Mouse (Mus musculus): Measurements from ENCODE around the gene Med13. TPM values are rescaled to one million over a fixed set of nuclear protein-coding genes. Genes with fewer than 3 reads are reported as not detected.

The Med13 gene
- polyA plus RNA-seq, 1 experiment from 2014 or later, result 8.2 TPM

- 82% methylated on average over 13 of the region's 13 CpGs for WGBS
- H3K9me3 ChIP-seq, result no peaks in the 10 kb centered on the region
These were observed 31.5 kb upstream of the Med13 start for GRCm38 (mm10) chr11:86388821-86389480.

GRCm38 (mm10) chr11:86387121-86387893, 29.9 kb upstream of the Med13 start:
- no peak overlapping the region for H3K9ac ChIP-seq
- H3K27ac ChIP-seq (replicated peaks), result no peak overlapping the region
- no peaks in the 10 kb centered on the region for H3K9me3 ChIP-seq
- peaks cover 9% of the 10 kb centered on the region; the same call in 1 of the 2 replicates for H3K4me1 ChIP-seq (replicated peaks)
- H3K4me3 ChIP-seq, result no peak overlapping the region
- 56% methylated on average over 9 of the region's 9 CpGs for WGBS
- no peak overlapping the region for H3K4me2 ChIP-seq
- H3K36me3 ChIP-seq, result no peaks in the 10 kb centered on the region
- H3K27me3 ChIP-seq, result no peaks in the 10 kb centered on the region
- ATAC-seq (ENCODE audit: low read depth), result no peak

More at GRCm38 (mm10) chr11:86388821-86389480, 31.5 kb upstream of the Med13 start:
- Histone ChIP-seq H3K4me3 (no peak overlapping the region), H3K4me1 (replicated peaks) (peaks cover 9% of the 10 kb centered on the region; the same call in 1 of the 2 replicates), H3K27me3 (no peaks in the 10 kb centered on the region), H3K4me2 (no peak overlapping the region), H3K36me3 (no peaks in the 10 kb centered on the region), H3K27ac (replicated peaks) (no peak overlapping the region), H3K9ac (no peak overlapping the region)
- no peak for ATAC-seq (ENCODE audit: low read depth)

GRCm38 (mm10) chr11:86386576-86386975, 29.2 kb upstream of the Med13 start:
- Histone ChIP-seq H3K27me3 (no peaks in the 10 kb centered on the region), H3K4me3 (no peak overlapping the region), H3K9me3 (no peaks in the 10 kb centered on the region), H3K36me3 (no peaks in the 10 kb centered on the region), H3K4me1 (replicated peaks) (peaks cover 9% of the 10 kb centered on the region; the same call in 1 of the 2 replicates), H3K4me2 (no peak overlapping the region), H3K27ac (replicated peaks) (no peak overlapping the region), H3K9ac (no peak overlapping the region)
- 68% methylated on average over 10 of the region's 10 CpGs for WGBS
- ATAC-seq (ENCODE audit: low read depth), result no peak

GRCm38 (mm10) chr11:86385710-86386282, 28.4 kb upstream of the Med13 start:
- H3K9me3 ChIP-seq, result no peaks in the 10 kb centered on the region
- no peak overlapping the region for H3K9ac ChIP-seq
- WGBS, result 92% methylated on average over 11 of the region's 11 CpGs
- H3K4me3 ChIP-seq, result no peak overlapping the region
- H3K27ac ChIP-seq (replicated peaks), result no peak overlapping the region
- no peaks in the 10 kb centered on the region for H3K27me3 ChIP-seq
- no peaks in the 10 kb centered on the region for H3K36me3 ChIP-seq
- ATAC-seq (ENCODE audit: low read depth), result no peak
- no peak overlapping the region for H3K4me2 ChIP-seq
- H3K4me1 ChIP-seq (replicated peaks), result peaks cover 9% of the 10 kb centered on the region; the same call in 1 of the 2 replicates

DNA sequence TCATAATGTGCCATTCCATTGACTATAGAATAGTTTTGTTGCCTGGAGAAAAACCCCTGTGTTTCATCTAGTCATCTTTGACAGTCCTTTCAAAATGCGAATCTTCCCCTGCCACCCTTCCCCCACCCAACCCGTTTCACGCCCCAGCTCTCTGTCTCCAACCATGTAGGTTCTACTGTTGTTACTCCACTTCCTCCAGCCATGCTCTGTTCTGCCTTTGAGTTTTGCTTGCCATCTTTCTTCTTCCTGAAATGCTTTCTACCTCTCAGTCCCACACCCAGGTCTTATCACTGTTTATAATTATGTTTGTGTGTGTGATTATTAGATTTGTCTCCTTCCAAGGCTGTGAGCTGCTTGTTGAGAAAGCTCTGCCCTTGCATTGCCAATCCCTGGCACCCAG, 26.7 kb upstream of the Med13 start:
- Histone ChIP-seq H3K27ac (replicated peaks) (no peak overlapping the region), H3K36me3 (no peaks in the 10 kb centered on the region), H3K9ac (no peak overlapping the region), H3K4me1 (replicated peaks) (peaks cover 9% of the 10 kb centered on the region; the same call in 1 of the 2 replicates), H3K4me2 (no peak overlapping the region), H3K4me3 (no peak overlapping the region), H3K27me3 (no peaks in the 10 kb centered on the region), H3K9me3 (no peaks in the 10 kb centered on the region)
- 85% methylated on average over 3 of the region's 3 CpGs for WGBS
- no peak for ATAC-seq (ENCODE audit: low read depth)

DNA sequence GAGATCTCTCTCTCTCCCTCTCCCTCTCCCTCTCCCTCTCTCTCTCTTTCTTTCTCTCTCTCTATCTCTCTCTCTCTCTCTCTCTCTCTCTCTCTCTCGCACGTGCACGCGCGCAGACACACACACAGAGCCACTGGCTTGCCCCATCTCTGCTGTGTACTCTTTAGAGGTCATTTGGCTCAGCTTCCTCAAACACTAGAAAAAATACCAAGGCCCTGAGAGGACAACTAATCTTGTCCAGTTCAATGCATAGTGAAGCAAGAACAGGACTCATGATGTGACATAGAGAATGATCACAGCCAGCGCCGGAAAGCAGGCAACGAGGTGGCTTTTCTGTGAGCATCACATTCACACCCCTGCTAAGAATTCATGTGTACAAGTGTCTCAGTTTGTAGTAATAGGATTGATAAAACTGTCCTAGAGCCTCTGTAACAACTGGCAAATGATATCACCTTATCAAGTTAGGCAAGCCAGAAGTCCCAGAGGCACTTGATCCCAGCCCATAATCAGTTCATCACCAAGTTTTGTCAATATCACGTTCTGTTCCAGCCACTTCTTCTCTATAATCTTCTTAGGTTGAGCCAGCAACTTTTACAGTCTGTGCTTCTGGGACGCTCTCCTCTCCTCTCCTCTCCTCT, 25.2 kb upstream of the Med13 start:
- Histone ChIP-seq H3K9ac (no peak overlapping the region), H3K27me3 (no peaks in the 10 kb centered on the region), H3K4me1 (replicated peaks) (peaks cover 8% of the 10 kb centered on the region; the same call in 1 of the 2 replicates), H3K36me3 (no peaks in the 10 kb centered on the region), H3K27ac (replicated peaks) (no peak overlapping the region), H3K9me3 (no peaks in the 10 kb centered on the region), H3K4me2 (no peak overlapping the region), H3K4me3 (no peak overlapping the region)
- 87% methylated on average over 10 of the region's 10 CpGs for WGBS
- ATAC-seq (ENCODE audit: low read depth), result no peak

- H3K4me2 ChIP-seq, result no peak overlapping the region
- WGBS, result 77% methylated on average over 5 of the region's 5 CpGs
- no peak overlapping the region for H3K4me3 ChIP-seq
- no peaks in the 10 kb centered on the region for H3K27me3 ChIP-seq
- no peak for ATAC-seq (ENCODE audit: low read depth)
- H3K36me3 ChIP-seq, result no peaks in the 10 kb centered on the region
- H3K27ac ChIP-seq (replicated peaks), result no peak overlapping the region
- no peaks in the 10 kb centered on the region for H3K4me1 ChIP-seq (replicated peaks)
- H3K9me3 ChIP-seq, result no peaks in the 10 kb centered on the region
- H3K9ac ChIP-seq, result no peak overlapping the region
These were observed 24.2 kb upstream of the Med13 start for GRCm38 (mm10) chr11:86381478-86382091.

- H3K27ac ChIP-seq (replicated peaks), result no peak overlapping the region
- no peaks in the 10 kb centered on the region for H3K27me3 ChIP-seq
- no peak overlapping the region for H3K4me3 ChIP-seq
- WGBS, result 88% methylated on average over 12 of the region's 12 CpGs
- no peaks in the 10 kb centered on the region for H3K36me3 ChIP-seq
- no peak overlapping the region for H3K4me2 ChIP-seq
- H3K9ac ChIP-seq, result no peak overlapping the region
- H3K9me3 ChIP-seq, result no peaks in the 10 kb centered on the region
- no peaks in the 10 kb centered on the region for H3K4me1 ChIP-seq (replicated peaks)
- ATAC-seq (ENCODE audit: low read depth), result no peak
These were observed 23.3 kb upstream of the Med13 start for GRCm38 (mm10) chr11:86380521-86381238.

- H3K4me2 ChIP-seq, result no peak overlapping the region
- 63% methylated on average over 4 of the region's 4 CpGs for WGBS
These were observed 21.6 kb upstream of the Med13 start for GRCm38 (mm10) chr11:86378981-86379380.

DNA sequence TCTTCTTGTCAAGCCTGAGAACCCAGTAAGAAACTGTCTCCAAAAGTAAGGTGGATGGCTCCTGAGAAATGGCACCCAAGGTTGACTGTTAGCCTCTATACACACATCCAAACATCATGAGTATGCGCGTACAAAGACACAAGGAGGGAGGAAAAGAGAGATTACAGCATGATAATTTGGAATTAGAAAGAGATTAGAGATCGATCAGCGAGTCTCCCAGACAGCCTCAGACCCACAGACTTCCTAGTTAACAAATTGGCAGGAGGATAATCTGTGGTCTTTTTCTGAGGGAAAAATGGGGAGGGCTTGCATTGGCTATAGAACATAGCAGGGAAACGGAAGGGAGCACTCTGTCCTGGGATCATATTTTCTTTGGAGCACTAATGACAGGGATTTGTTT, 20.4 kb upstream of the Med13 start:
- no peak overlapping the region for H3K27ac ChIP-seq (replicated peaks)
- 95% methylated on average over 5 of the region's 5 CpGs for WGBS
- H3K4me1 ChIP-seq (replicated peaks), result no peaks in the 10 kb centered on the region
- ATAC-seq (ENCODE audit: low read depth), result no peak
- H3K4me3 ChIP-seq, result no peak overlapping the region
- no peaks in the 10 kb centered on the region for H3K9me3 ChIP-seq
- H3K27me3 ChIP-seq, result no peaks in the 10 kb centered on the region
- H3K36me3 ChIP-seq, result no peaks in the 10 kb centered on the region
- no peak overlapping the region for H3K4me2 ChIP-seq
- no peak overlapping the region for H3K9ac ChIP-seq

More at GRCm38 (mm10) chr11:86378981-86379380, 21.6 kb upstream of the Med13 start:
- H3K27me3 ChIP-seq, result no peaks in the 10 kb centered on the region
- no peaks in the 10 kb centered on the region for H3K36me3 ChIP-seq
- no peaks in the 10 kb centered on the region for H3K9me3 ChIP-seq
- H3K9ac ChIP-seq, result no peak overlapping the region
- H3K4me1 ChIP-seq (replicated peaks), result no peaks in the 10 kb centered on the region
- ATAC-seq (ENCODE audit: low read depth), result no peak
- no peak overlapping the region for H3K4me3 ChIP-seq
- no peak overlapping the region for H3K27ac ChIP-seq (replicated peaks)

GRCm38 (mm10) chr11:86376707-86377106, 19.3 kb upstream of the Med13 start:
- Histone ChIP-seq H3K4me3 (no peak overlapping the region), H3K36me3 (no peaks in the 10 kb centered on the region), H3K9ac (no peak overlapping the region), H3K27me3 (no peaks in the 10 kb centered on the region), H3K9me3 (no peaks in the 10 kb centered on the region), H3K4me1 (replicated peaks) (no peaks in the 10 kb centered on the region), H3K27ac (replicated peaks) (no peak overlapping the region), H3K4me2 (no peak overlapping the region)
- 80% methylated on average over 4 of the region's 4 CpGs for WGBS
- ATAC-seq (ENCODE audit: low read depth), result no peak
